Mouse (Mus musculus): ENCODE measurements around the gene Gm9732.
"Not testable (repeated sequence)": the region's sequence is repeated elsewhere in the genome, so short reads cannot be mapped to it uniquely, and the experiment has no call there.

DNA sequence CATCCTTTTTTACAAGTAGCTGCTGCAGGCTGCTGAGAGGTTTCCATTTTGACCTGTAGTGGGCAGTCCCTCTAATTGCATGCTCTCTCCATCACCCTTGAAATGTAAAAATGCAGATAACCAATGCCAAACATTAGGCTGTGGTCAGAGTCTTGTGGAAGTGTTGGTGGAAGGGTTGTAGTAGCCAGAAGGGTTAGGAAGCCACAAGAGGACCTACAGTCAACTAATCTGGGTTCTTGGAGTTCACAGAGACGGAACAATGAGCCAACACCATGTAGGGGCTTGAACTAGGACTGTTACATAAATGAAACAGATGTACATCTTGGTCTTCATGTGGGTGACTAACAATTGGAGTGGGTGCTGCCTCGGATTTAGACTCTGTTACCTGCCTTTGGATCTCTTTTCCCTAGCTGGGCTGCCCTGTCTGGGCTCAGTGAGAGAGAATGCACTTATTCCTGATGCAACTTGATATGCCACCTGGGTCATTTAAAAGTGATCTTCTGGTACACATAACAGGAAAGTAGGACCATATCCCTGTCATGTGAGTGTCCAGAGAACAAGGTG, 6.2 kb upstream of the Gm9732 start:
- not testable (repeated sequence) for TF ChIP-seq TAL1, GATA1 (IDR thresholded peaks at IDR 0.05; ENCODE audit: low read length)

All from erythroblast, embryonic 14.5 days (primary cell).